Comparison of ENCODE assay signal across 13 mouse cellular contexts in genomic region chr11:17414531-17414930, GRCm38 (mm10).
DNase-seq lines count a peak whose midpoint lies in the region; ATAC-seq lines count a peak whose summit lies in the region.
"Had no signal": no experiment of that assay in that cellular context is flagged by ENCODE, and none has a peak within 500 bp of the region (broad histone marks: within the 10 kb centered on the region; RNA-seq: fewer than 3 reads in every experiment).

No protein-coding gene starts in this region.

- peak overlapping the region; percentile 65; the same call in 1 of the 2 replicates for H3K27ac ChIP-seq in midbrain, embryonic 10.5 days (replicated peaks)
- no peak overlapping the region for H3K27ac ChIP-seq in midbrain, embryonic 15.5 days
- no peak overlapping the region for H3K27ac ChIP-seq in hindbrain, embryonic 16.5 days (ENCODE audit: low read depth, low read length)
- H3K27ac ChIP-seq in neural tube, embryonic 13.5 days (replicated peaks), result no peak overlapping the region
- H3K27ac ChIP-seq: limb, embryonic 13.5 days had no signal

- H3K27me3 ChIP-seq in midbrain, embryonic 10.5 days (ENCODE audit: low read depth, poor library complexity, severe bottlenecking), result no peaks in the 10 kb centered on the region
- H3K27me3 ChIP-seq in midbrain, embryonic 15.5 days (replicated peaks), result no peaks in the 10 kb centered on the region
- H3K27me3 ChIP-seq in hindbrain, embryonic 16.5 days (replicated peaks; ENCODE audit: control insufficient read depth, insufficient read depth, low read length), result no peaks in the 10 kb centered on the region
- H3K27me3 ChIP-seq in neural tube, embryonic 13.5 days, result no peaks in the 10 kb centered on the region

- WGBS in midbrain, embryonic 10.5 days, result 23% methylated on average over 1 of the region's 1 CpGs
- WGBS in midbrain, embryonic 15.5 days, result 9% methylated on average over 1 of the region's 1 CpGs
- WGBS in hindbrain, embryonic 16.5 days, result 15% methylated on average over 1 of the region's 1 CpGs
- WGBS in neural tube, embryonic 13.5 days, result 13% methylated on average over 1 of the region's 1 CpGs

- no peak overlapping the region for H3K9ac ChIP-seq in midbrain, embryonic 15.5 days
- no peak overlapping the region for H3K9ac ChIP-seq in hindbrain, embryonic 16.5 days (ENCODE audit: low read depth, low read length)
- H3K9ac ChIP-seq in neural tube, embryonic 13.5 days, result no peak overlapping the region
- H3K9ac ChIP-seq: limb, embryonic 13.5 days had no signal

- DNase-seq in adrenal gland, postnatal 10 days, result peak; percentile 6
- no peak for DNase-seq in adrenal gland, adult 8-10 months
- peak; percentile 53 for DNase-seq in midbrain, embryonic 10.5 days (ENCODE audit: low spot score)
- DNase-seq in thymus, adult 18-20 months, result no peak
- DNase-seq: kidney, adult 11 months; lung, adult 2 months; spleen, adult 18-20 months had no signal

- peaks cover 14% of the 10 kb centered on the region for H3K4me1 ChIP-seq in midbrain, embryonic 10.5 days
- no peaks in the 10 kb centered on the region for H3K4me1 ChIP-seq in midbrain, embryonic 15.5 days
- H3K4me1 ChIP-seq in hindbrain, embryonic 16.5 days (ENCODE audit: control insufficient read depth, insufficient read depth, low read depth, low read length), result no peaks in the 10 kb centered on the region
- H3K4me1 ChIP-seq in neural tube, embryonic 13.5 days (replicated peaks), result 0 out of 2 replicates have a peak, but pooled peaks cover 5% of the 10 kb centered on the region
- H3K4me1 ChIP-seq: limb, embryonic 13.5 days had no signal

- no peak overlapping the region for H3K4me3 ChIP-seq in midbrain, embryonic 10.5 days
- no peak overlapping the region for H3K4me3 ChIP-seq in midbrain, embryonic 15.5 days
- H3K4me3 ChIP-seq in hindbrain, embryonic 16.5 days (ENCODE audit: low read length), result no peak overlapping the region
- no peak overlapping the region for H3K4me3 ChIP-seq in neural tube, embryonic 13.5 days
- H3K4me3 ChIP-seq: limb, embryonic 13.5 days had no signal

- H3K9me3 ChIP-seq in midbrain, embryonic 10.5 days (replicated peaks), result no peaks in the 10 kb centered on the region
- H3K9me3 ChIP-seq in midbrain, embryonic 15.5 days, result no peaks in the 10 kb centered on the region
- H3K9me3 ChIP-seq in hindbrain, embryonic 16.5 days (ENCODE audit: control insufficient read depth, low read length), result no peaks in the 10 kb centered on the region
- no peaks in the 10 kb centered on the region for H3K9me3 ChIP-seq in neural tube, embryonic 13.5 days
- H3K9me3 ChIP-seq: limb, embryonic 13.5 days had no signal

- H3K4me2 ChIP-seq in midbrain, embryonic 15.5 days, result no peak overlapping the region
- H3K4me2 ChIP-seq in hindbrain, embryonic 16.5 days (ENCODE audit: low read length), result no peak overlapping the region
- no peak overlapping the region for H3K4me2 ChIP-seq in neural tube, embryonic 13.5 days
- H3K4me2 ChIP-seq: limb, embryonic 13.5 days had no signal

- no peaks in the 10 kb centered on the region for H3K36me3 ChIP-seq in midbrain, embryonic 10.5 days
- no peaks in the 10 kb centered on the region for H3K36me3 ChIP-seq in midbrain, embryonic 15.5 days (replicated peaks)
- H3K36me3 ChIP-seq in hindbrain, embryonic 16.5 days (ENCODE audit: control insufficient read depth, insufficient read depth, low read length), result no peaks in the 10 kb centered on the region
- H3K36me3 ChIP-seq in neural tube, embryonic 13.5 days, result no peaks in the 10 kb centered on the region
- H3K36me3 ChIP-seq: limb, embryonic 13.5 days had no signal

- ATAC-seq in midbrain, embryonic 15.5 days (replicated peaks), result no peak; the same call in 1 of the 2 replicates
- ATAC-seq in hindbrain, embryonic 16.5 days, result peak; percentile 66; the same call in 1 of the 2 replicates
- peak; percentile 63; the same call in 1 of the 2 replicates for ATAC-seq in neural tube, embryonic 13.5 days (ENCODE audit: low read depth)
- no peak for ATAC-seq in inflammation-experienced regulatory T-cells, adult 6 months
- ATAC-seq: activated CD4-positive, CD25-positive, alpha-beta regulatory T cell, adult 4 months had no signal

Comparison
In these comparisons a context has a peak if more than half of its experiments do, and no peak if none do; other contexts are left out.
1. DNase-seq: peak in adrenal gland, postnatal 10 days (single experiment) and midbrain, embryonic 10.5 days (single experiment); none in adrenal gland, adult 8-10 months (single experiment) and thymus, adult 18-20 months (0 of 2).
2. ATAC-seq: peak in hindbrain, embryonic 16.5 days (single experiment) and neural tube, embryonic 13.5 days (single experiment); none in midbrain, embryonic 15.5 days (single experiment) and inflammation-experienced regulatory T-cells, adult 6 months (single experiment).